Mouse (Mus musculus) liver, embryonic 14.5 days (tissue): ENCODE measurements around the gene Atf7ip. TPM values are rescaled to one million over a fixed set of nuclear protein-coding genes. Genes with fewer than 3 reads are reported as not detected.

Experiments used
- ATAC-seq: fragments of 200-750 bp; cut with Nextera tagmentation; 2 replicates; pipeline ENCODE4 v1.8.0; 2017; ENCODE audit warnings: moderate number of reproducible peaks, mild to moderate bottlenecking, moderate library complexity; ENCODE audit not compliant: insufficient read depth
- DNase-seq, 3 experiments: peaks; one replicate each; pipeline ENCODE4 v3.0.0-alpha.2; 2012 to 2013; ENCODE audit warnings: low read depth in 3 of 3, low spot score in 3 of 3
- H3K27ac ChIP-seq: fragments of 300-500 bp; sonication (generic); 2 replicates; pipeline ENCODE4 v1.5.1; 2014; ENCODE audit warnings: moderate library complexity, mild to moderate bottlenecking, control low read depth, inconsistent platforms
- H3K27me3 ChIP-seq: fragments of 300-500 bp; sonication (generic); 2 replicates; pipeline ENCODE4 v1.6.1; 2014; ENCODE audit warnings: mild to moderate bottlenecking, low read length, moderate library complexity; ENCODE audit not compliant: control insufficient read depth, insufficient read depth
- H3K36me3 ChIP-seq: fragments of 300-500 bp; sonication (generic); replicated peaks from 2 replicates; pipeline ENCODE4 v1.6.1; 2014; ENCODE audit warnings: low read depth; ENCODE audit not compliant: control insufficient read depth, insufficient read depth
- H3K4me1 ChIP-seq, 2 experiments: fragments of 200-500 bp in 1 of 2; fragments of 300-500 bp in 1 of 2; sonication (generic) in 1 of 2; replicated peaks; 2 replicates each; pipeline ENCODE4 v1.6.1; 2012 to 2014; ENCODE audit warnings: antibody characterized with exemption in 1 of 2, inconsistent platforms in 1 of 2, low read length in 1 of 2; ENCODE audit not compliant: control insufficient read depth in 2 of 2, insufficient read depth in 2 of 2
- H3K4me2 ChIP-seq: fragments of 300-500 bp; sonication (generic); 2 replicates; pipeline ENCODE4 v1.6.1; 2014; ENCODE audit warnings: low read depth, mild to moderate bottlenecking, control low read depth, moderate library complexity
- H3K4me3 ChIP-seq, 2 experiments: fragments of 200-500 bp in 1 of 2; fragments of 300-500 bp in 1 of 2; sonication (generic) in 1 of 2; 2 replicates each; pipeline ENCODE4 v1.5.1; 2012 to 2014; ENCODE audit warnings: low read depth in 2 of 2, low read length in 2 of 2, mild to moderate bottlenecking in 2 of 2, control low read depth in 1 of 2, inconsistent platforms in 1 of 2, moderate library complexity in 1 of 2; ENCODE audit not compliant: insufficient read depth in 1 of 2
- H3K9ac ChIP-seq: fragments of 300-500 bp; sonication (generic); replicated peaks from 2 replicates; pipeline ENCODE4 v1.6.1; 2014; ENCODE audit warnings: mild to moderate bottlenecking, control low read depth, moderate library complexity
- H3K9me3 ChIP-seq: fragments of 300-500 bp; sonication (generic); 2 replicates; pipeline ENCODE4 v1.6.1; 2016; ENCODE audit warnings: low read length, mixed read lengths; ENCODE audit not compliant: control insufficient read depth
- CTCF ChIP-seq: IDR thresholded peaks from 2 replicates; pipeline ENCODE4 v1.5.1; 2016; ENCODE audit warnings: antibody characterized with exemption, low read depth, control low read depth
- EP300 ChIP-seq: IDR thresholded peaks from 2 replicates; pipeline ENCODE4 v1.6.1; 2016; ENCODE audit warnings: antibody characterized with exemption, low read depth
- WGBS: fragments of 180-500 bp; shearing (Covaris S2); extraction: QIAGEN DNeasy Blood & Tissue Kit; methylation state at CpG from one replicate; pipeline ENCODE4 v1.1.7; 2014; ENCODE audit not compliant: insufficient replicate concordance; 5-methylcytosine and 5-hydroxymethylcytosine counted together
- polyA plus RNA-seq, 2 experiments: library from polyadenylated mRNA; depleted of rRNA in 1 of 2; stranded (reverse) in 1 of 2; unstranded in 1 of 2; fragments of >200 nt; fragmentation: Nextera tagmentation in 1 of 2; extraction: Ambion mirVana in 1 of 2; gene quantifications; 2 replicates each; pipeline versions ENCODE4 v1.2.1 to v1.2.3; 2012 to 2014

The Atf7ip gene
- polyA plus RNA-seq, 2 experiments, result 7.2 to 14.2 TPM

DNA sequence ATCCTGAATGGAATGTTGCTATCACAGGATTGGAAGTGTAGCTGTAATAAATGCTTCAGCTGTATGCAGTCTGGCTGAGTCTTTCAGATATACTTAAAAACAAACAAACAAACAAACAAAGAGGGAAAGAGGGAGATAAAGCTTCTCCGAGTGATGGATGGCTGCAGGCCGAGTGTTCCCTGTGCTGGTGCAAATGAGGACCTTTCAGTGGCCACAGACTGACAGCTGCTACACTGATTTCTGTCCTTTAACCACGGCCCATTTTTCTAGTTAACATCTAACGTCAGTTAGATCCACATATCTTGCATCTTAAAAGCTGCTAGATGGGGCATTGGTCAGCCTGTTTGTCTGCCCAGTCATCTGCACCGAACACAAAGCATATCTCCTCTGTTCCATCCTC lies 30.2 kb downstream of the Atf7ip start:
- DNase-seq (no peak), ATAC-seq (no peak)
- Histone ChIP-seq H3K27ac (no peak overlapping the region), H3K36me3 (peaks cover 13% of the 10 kb centered on the region), H3K4me3 (no peak overlapping the region), H3K4me1 (peaks cover 17 to 33% of the 10 kb centered on the region in 2 experiments), H3K9me3 (no peaks in the 10 kb centered on the region), H3K4me2 (no peak overlapping the region), H3K9ac (no peak overlapping the region), H3K27me3 (no peaks in the 10 kb centered on the region)
- TF ChIP-seq CTCF (no peak), EP300 (no peak)
- WGBS, result 55% methylated on average over 5 of the region's 5 CpGs

DNA sequence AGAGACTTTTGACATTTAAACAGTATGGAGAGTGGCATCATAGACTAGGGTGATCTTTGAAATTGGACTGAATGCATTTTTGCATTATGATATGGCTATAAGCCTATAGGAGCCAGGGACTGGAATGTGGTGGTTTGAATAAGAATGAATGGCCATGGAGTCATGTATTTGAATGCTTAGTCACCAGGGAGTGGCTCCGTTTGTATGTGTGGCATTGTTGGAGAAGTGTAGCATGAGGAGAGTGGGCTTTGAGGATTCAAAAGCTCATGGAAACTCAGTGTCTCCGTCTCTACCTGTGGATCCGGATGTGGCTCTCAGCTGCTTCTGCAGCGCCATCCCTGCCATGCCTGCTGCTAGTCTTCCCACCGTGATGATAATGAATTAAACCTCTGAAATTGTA lies 35.4 kb downstream of the Atf7ip start:
- ATAC-seq, result no peak

DNA sequence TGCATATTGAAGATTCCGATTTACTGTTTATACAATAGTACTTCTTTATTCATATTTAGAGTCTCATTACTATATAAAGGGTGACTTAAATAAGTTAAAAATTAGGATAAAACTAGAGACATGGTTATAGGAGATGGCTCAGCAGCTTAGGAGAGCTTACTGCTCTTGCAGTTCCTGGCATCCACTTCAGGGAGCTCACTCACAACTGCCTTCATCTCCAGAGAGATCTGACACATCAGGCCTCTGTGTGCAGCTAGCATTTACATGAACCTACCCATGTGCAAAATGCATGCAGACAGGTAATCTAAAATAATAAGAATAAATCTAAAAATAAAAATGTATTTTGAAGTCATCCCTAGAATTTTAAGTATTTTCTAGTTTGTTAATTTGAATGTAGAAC lies 36.1 kb downstream of the Atf7ip start:
- no peaks in the 10 kb centered on the region for H3K9me3 ChIP-seq
- H3K27ac ChIP-seq, result no peak overlapping the region
- peaks cover 12 to 16% of the 10 kb centered on the region in 2 experiments for H3K4me1 ChIP-seq
- no peaks in the 10 kb centered on the region for H3K27me3 ChIP-seq
- no peak overlapping the region for H3K4me2 ChIP-seq
- peaks cover 13% of the 10 kb centered on the region for H3K36me3 ChIP-seq
- DNase-seq (no peak), ATAC-seq (no peak)
- H3K9ac ChIP-seq, result no peak overlapping the region
- no peak for TF ChIP-seq EP300
- no peak for TF ChIP-seq CTCF
- H3K4me3 ChIP-seq, result no peak overlapping the region
- 83% methylated on average over 1 of the region's 1 CpGs for WGBS

More for the DNA sequence above, 35.4 kb downstream of the Atf7ip start:
- Histone ChIP-seq H3K4me3 (no peak overlapping the region), H3K4me1 (peaks cover 10 to 14% of the 10 kb centered on the region in 2 experiments), H3K9me3 (no peaks in the 10 kb centered on the region), H3K27me3 (no peaks in the 10 kb centered on the region), H3K9ac (no peak overlapping the region), H3K36me3 (peaks cover 13% of the 10 kb centered on the region), H3K27ac (no peak overlapping the region), H3K4me2 (no peak overlapping the region)
- no peak for TF ChIP-seq EP300
- TF ChIP-seq CTCF, result no peak
- DNase-seq, result no peak
- WGBS, result 75% methylated on average over 5 of the region's 5 CpGs

DNA sequence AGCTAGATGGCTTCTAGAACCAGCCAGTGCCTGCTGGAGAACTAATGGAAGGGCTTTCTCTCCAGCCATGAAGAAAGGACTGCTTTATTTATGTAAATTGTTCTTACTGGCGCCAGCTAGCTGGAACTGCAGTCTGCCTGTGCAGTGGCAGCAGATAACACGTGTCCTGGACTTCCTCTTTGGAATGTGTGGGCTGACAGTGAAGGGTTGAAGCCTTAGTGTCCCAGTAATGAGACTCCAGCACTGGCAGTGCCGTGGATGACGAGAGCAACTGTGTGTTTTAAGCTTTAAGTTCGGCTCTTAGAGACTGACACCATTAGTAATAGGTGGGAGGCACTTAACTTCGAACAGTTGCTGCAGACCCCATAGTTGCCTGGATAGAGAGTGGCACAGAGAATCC lies 37.2 kb downstream of the Atf7ip start:
- Histone ChIP-seq H3K36me3 (peaks cover 6% of the 10 kb centered on the region; the same call in 1 of the 2 replicates), H3K4me3 (no peak overlapping the region), H3K27me3 (no peaks in the 10 kb centered on the region), H3K27ac (peak overlapping the region; percentile 22; the same call in 1 of the 2 replicates), H3K4me2 (peak overlapping the region; percentile 40), H3K4me1 (peaks cover 12 to 18% of the 10 kb centered on the region in 2 experiments), H3K9ac (no peak overlapping the region), H3K9me3 (no peaks in the 10 kb centered on the region)
- peak; percentile 59 for ATAC-seq
- peak in 1 of 3 experiments; percentile 20 for DNase-seq
- WGBS, result 10% methylated on average over 6 of the region's 6 CpGs
- TF ChIP-seq EP300, result no peak
- no peak for TF ChIP-seq CTCF

DNA sequence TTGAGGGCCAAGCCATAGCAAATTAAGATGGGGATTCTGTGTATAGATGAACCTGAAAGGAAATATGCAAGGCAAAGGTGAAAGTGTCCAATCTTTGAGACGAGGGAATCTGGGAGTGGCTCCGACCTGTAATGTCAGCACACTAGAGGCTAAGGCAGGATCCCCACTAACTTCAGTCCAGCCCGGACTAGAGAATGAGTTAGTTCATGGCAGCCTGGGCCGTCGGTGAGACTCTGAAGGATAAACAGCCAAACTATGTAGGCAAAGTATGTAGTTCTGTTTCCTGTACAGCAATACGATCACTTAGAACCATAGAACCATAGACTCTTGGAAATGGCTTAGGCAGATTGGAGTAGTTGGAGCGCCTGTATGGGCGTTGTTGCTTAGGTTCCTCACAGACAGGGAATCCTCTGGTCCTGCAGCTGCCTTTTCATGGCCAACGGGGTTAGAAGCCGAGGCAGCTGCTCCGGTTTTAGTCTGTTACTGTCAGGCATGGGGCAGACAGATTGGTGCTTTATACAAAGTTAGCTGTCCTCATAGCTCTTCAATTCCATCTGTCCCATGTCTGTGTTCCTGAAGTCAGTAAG lies 39.4 kb downstream of the Atf7ip start:
- peaks cover 3% of the 10 kb centered on the region; the same call in 1 of the 2 replicates for H3K36me3 ChIP-seq
- DNase-seq (no peak), ATAC-seq (no peak)
- no peak overlapping the region for H3K27ac ChIP-seq
- H3K9ac ChIP-seq, result no peak overlapping the region
- H3K9me3 ChIP-seq, result no peaks in the 10 kb centered on the region
- 90% methylated on average over 11 of the region's 11 CpGs for WGBS
- H3K4me2 ChIP-seq, result no peak overlapping the region
- TF ChIP-seq EP300, result no peak
- no peak for TF ChIP-seq CTCF
- no peaks in the 10 kb centered on the region for H3K27me3 ChIP-seq
- H3K4me1 ChIP-seq, result peaks cover 15 to 25% of the 10 kb centered on the region in 2 experiments
- H3K4me3 ChIP-seq, result no peak overlapping the region
